Mouse (Mus musculus) MEL-GATA-1-ER (cell line): ENCODE data around the gene Cfap99.
A peak's percentile ranks its signal among the peaks of the same experiment; 100 is the strongest.

Experiments
- DNase-seq: peaks from one replicate; pipeline ENCODE4 v3.0.0-alpha.2; 2012; ENCODE audit warnings: low read depth; ENCODE audit errors: extremely low read depth

The Cfap99 gene

DNA sequence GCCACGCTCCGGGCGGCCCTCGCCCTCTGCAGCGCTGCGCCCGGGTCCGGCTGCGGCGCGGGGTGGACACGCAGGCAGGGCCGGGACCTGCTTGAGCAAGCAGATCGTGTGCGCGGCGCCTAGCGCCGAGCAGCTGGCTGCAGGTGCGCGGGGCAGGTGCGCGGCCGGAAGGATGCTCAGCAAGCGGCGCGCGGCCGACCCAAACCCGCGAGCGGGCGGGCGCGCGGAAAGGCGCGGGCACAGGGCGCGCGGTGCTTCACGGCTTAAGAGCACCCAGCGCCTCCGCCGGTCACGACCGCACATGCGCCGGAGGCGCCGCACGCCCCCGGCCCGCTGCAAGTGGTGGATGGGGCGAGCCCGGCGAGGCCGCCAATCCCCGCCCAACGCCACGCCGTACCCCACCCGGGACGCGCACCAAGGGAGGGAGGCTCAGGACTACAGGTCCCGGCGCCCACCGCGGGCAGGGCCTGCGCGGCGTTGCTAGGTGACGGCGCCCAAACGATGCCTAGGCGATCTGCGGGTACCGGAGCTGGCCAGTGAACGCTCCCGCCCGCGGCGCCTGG is at the start of gene Cfap99, which contains the start of gene Zfyve28:
Gene Cfap99, plus strand, starts transcription at position 447 of the 563 bp plus-strand sequence.
Gene Zfyve28, minus strand, starts transcription at position 296 of the 563 bp plus-strand sequence.
- no peak for DNase-seq

DNA sequence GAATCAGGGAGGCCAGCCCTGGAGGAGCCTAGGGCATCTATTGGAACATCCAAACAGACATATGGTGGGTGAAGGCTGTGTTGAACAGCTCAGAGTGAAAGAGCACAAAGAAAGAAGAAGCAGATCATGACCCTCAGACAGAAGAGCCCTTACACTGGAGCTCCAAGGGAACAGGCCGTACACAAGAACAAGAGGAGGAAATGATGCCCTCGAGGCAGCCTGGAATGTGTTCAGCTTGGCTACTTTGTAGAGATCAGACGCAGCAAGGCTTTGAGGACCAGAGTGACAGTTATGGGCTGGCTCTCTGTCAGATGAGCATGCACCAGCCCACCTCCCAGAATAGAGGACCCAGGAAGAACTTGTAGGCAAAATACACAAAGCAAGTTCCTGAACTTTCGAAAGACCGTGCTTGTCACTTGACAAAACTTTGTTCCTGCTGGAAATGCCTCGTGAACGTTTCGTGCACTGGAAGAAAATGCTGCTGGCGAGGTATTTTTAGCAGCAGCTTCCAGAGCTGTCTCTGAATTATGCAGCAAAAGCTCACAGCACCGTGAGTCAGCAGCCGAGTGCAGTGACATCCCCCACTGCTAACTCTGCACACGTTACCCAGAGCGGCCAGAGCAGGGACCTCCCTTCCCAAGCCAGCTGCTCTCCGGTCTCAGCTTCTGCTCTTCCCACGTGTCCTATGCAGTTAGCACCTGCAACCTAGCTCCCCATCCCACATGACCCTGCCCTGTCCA is 46.0 kb upstream of the Cfap99 start:
- no peak for DNase-seq

DNA sequence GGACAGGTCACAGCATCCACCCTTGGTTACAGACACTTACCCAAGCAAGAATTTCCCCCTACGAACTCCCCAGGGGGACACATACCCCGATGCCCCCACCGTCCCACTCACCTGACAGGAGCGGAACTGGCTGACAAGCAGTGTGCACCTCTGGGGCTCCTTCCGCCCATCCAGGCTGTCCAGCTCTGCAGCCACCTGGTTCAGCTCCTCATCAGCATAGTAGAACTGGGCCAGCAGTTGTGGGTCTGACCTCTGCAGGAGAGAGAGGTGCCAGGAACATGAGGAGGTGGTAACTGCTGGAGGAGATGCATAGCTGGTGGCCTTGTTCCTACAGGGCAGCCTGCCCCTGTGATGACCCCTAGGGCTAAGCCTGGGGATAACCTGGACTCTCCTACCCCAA is 45.3 kb upstream of the Cfap99 start:
- DNase-seq: no peak

DNA sequence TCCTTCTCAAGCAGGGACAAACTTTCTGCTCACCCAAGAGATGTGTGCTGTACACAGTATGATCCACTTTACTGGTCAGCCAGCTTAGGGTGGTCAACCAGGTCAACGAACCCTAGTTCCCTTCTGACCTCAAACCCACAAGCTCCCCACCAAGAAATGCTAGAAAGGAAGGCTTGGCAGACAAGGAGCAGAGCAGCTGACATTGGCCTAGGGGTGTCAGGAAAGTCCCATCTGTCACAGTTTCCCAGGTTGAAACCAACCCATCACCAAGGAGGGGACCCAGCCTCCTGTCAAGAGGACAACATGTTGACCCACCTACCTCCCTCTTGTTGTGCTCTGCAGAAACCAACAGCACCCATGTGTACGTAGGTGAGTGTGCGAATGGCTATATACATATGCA is 42.0 kb upstream of the Cfap99 start:
- DNase-seq: no peak

DNA sequence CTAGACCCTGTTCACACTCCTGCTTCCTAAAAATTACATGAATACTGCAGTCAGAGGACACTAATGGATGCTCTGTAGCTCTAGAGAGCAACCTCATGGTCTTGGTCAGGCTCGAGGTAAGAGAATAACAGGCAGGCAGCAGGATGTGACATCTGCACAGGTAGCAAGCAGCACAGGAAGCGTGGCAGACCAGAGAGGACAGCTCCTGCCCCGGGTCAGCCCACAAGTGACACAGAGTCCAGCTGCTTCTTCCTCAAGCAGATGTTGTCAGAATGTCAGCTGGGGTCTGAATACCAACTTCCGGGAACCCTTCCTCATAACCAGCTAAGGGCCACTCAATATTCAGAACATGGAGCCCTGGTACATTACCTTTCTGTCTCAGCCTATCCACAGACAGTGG is 39.3 kb upstream of the Cfap99 start:
- no peak for DNase-seq

DNA sequence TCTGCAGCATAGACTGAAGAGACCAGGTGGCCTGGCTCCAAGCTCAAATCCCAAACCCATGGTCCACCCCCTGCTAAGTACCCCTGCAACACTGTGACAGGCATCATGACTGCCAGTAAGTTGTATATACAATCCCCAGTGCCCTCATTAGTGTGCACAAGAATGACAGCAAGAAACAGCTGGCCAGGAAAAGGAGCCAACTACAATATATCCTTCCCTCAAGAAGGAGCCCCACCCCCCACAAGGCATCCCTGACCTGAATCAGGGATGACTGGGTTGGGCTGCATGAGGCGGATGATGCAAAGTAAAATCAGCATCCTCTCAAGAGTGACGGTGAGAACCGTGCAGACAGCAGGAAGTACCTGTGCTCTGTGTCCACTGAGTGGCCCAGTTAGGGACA is 38.3 kb upstream of the Cfap99 start:
- no peak for DNase-seq

DNA sequence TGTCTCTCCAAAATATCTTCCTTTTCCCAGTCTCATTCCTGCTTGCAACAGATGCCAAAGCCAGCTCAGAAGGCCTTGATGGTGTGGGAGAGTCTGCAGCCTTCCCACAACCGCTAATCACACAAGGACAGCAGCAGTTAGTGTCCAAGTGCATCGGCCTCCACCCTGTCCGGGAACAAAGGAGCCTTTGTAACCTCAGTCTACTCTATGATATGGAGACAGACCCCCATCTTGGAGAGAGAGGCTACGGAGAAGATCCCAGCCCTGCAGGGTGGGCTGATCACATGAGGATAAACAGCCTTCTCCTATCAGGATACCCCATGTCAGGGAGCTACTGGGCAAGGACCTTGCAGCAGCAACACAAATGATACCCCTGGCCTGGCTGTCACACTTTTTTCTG is 36.6 kb upstream of the Cfap99 start:
- DNase-seq: no peak

DNA sequence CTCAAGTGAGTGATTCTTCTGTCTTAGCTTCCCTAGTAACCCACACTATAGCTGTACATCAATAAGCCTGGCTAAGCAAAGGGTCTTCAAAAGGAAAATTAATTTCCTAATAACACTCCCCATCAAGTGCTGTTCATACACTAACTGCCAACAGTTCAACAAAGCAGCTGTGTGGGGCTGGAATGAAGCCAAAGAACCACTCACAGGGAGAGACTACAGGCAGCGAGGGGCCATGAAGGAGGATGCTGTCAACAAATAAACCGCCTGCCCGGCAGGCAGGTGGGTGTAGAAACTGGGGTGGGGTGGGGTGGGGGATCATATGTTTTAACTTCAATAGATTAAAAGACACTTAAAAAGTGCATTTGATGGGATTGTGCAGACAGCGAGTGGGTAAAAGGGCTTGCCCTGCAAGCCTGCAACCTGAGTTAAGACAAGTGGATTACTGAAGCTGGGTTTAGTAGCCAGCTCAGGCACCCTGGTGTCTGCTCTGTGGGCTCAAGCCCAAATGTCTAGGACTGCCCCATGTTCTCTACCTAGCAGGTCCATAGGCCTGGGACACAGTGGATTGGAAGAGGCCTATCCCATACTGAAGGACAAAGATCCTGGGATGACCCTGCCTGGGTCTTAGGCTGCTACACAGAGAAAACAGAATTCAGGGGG is 36.0 kb upstream of the Cfap99 start:
- DNase-seq: no peak

DNA sequence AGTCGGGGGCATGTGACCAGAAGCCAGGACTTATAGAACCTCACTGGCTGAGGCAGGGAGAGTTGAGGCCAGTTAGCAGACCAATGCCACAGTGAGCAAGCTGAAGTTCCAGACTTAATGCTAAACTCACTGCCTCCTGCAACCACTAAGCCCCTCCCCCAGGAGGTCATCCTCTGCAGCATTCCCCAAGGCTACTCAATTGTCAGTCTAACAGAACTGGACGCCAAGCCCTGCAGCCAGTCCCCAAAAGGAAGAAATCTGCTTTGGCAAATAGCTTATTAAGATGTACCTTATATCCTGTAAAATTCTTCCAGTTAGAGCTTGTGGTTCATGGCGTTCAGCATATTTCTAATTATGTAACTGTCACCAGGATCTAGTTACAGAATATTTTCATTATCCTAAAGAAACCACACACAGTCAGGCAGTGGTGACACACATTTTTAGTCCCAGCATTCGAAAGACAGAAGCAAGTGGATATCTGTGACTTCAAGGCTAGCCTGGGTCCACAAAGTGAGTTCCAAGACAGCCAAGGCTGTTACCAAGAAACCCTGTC is 35.4 kb upstream of the Cfap99 start:
- no peak for DNase-seq

DNA sequence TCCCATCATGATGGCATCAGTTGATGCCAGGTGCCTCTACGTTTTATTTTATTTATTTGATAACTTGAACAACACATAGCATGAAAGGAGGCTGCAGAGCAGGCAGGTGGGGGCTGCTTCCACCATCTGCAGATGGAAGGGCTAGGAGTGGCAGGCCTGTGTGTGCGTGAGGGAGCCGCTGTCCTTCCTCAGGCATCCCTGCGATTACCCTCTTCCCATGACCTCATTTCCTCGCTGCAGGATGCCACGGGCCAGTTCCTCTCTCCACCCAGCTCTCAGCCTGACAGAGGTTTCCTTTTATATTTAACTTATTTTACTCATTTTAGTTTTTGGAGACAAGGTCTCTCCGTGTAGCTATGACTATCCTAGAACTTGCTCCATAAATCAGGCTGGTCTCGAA is 34.1 kb upstream of the Cfap99 start:
- DNase-seq: no peak

DNA sequence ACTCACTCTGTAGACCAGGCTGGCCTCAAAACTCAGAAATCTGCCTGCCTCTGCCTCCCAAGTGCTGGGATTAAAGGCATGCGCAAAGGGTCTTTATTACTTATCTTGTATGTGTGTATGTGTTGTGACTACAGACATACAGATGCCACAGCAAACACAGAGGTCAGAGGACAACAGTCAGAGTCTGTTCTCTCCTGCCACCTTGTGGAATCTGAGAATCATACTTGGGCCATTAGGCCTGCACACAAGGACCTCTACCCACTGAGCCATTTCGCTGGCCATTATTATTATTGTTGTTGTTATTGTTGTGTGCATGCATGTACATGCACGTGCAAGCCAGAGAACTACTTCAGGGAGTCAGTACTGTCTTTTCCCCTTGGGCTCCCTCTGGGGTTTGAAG is 33.2 kb upstream of the Cfap99 start:
- no peak for DNase-seq

DNA sequence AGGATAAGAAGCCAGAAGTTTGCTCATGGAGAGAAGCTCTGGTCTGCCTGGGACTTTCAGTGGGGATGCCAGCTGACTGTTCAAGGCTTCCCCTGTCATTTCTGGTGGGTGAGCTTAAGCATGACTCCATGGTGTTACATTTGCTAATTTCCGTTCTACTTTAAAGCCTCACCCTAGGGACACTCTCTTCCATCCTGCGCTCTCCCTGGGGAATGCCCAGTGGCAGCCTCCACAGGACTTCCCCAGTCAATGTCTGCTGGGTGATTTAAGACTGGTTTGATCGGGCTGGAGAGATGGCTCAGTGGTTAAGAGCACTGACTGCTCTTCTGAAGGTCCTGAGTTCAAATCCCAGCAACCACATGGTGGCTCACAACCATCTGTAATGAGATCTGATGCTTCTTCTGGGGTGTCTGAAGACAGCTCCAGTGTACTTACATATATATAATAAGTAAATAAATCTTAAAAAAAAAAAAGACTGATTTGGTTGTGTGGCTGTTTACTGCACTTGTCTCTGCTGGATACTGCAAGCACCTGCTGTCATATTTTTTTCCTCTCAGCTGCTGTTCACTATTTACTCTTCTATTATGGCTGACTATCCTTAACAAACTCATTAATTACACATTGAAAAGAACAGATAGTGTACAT is 29.1 kb upstream of the Cfap99 start:
- DNase-seq: no peak

DNA sequence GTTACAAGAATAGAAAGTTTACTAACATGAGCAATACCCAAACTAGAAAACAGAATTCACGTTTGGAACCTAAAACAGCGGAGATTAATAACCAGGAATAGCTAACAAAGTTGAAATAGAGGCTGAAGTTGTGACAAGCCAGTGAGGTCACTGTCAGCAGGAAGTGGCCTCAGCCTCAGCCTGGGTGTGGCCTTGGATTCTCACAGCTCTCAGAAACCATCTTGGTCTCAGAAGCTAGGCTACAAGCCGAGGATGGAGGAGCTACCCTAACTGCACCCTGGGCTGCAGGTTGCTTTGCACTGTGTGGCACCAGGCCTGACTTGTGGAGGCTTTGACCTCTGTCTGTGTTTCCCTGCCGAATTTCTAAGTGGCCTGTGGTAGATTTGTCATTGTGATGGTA is 22.3 kb upstream of the Cfap99 start:
- DNase-seq: no peak

DNA sequence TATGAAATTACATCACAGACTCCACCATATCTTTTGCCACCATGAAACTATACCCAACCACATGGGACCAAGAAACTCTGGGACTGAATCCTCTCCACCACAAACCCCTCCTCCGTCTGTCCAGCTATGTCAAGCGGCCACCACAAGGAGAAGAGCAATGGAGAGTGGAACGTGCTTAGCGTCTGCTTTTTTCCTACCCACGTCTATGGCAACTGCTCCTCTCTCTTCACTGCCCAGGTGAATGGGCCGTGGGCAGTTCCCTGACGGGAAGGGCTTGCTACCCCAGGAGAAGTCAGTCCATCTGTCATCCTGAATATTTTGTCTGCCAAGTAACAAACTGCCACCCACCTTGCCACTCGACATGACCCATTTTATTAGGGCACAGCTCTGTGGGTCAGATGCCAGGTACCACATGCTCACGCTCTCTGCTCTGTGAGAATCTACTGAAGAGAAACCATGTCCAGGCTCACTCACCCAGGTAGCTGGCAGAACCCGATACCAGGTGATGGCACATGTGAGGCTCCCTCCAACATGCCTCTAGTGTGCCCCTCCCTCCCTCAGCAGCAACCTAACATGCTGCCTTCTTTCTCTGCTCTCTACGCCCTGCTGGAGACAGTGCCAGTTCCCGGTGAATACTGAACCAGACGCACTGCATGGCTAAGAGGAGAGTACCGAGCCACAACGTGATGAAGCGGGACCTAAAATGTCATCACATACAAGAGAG is 19.0 kb upstream of the Cfap99 start:
- DNase-seq: no peak

DNA sequence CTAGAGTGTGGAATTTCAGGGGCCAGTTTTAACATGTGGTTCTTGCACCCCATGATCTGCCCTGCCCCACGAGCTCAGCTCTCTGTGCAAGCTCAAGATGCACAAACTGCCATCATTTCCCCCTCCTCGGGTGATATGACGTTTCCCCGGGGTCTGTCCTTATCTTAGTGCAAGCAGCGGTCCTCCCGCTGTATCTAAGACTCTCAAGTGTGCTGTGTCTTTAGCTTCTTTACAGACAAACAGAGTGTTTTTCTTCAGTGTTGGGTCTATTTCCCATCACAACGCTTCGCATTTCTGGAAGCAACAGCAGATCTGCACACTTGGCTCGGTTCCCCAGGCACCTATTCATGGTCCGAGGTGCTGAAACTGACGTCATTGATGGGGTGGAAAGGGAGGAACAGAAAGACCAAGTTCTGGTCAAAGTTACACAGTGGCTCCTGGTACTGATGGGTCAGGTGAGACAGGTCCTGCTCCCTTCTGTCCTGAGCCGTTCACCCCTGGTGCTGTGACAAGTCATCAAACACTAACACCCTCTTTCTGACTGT is 18.4 kb upstream of the Cfap99 start:
- DNase-seq: peak; percentile 69

DNA sequence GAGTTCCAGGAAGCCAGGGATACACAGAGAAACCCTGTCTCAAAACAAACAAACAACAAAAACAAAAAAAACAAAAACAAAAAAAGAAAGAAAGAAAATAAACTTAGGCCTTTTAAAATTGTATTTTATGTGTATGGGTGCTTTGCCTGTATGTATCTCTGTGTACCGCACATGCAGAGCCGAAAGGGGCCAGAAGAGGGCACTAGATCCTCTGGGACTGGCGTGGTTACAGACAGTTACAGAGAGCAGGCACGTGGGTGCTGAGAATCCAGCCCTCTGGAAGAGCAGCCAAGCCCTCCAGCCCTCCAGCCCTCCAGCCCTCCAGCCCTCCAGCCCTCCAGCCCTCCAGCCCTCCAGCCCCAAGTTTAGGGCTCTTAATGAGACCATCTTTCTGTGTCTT is 16.7 kb upstream of the Cfap99 start:
- DNase-seq: peak; percentile 73

DNA sequence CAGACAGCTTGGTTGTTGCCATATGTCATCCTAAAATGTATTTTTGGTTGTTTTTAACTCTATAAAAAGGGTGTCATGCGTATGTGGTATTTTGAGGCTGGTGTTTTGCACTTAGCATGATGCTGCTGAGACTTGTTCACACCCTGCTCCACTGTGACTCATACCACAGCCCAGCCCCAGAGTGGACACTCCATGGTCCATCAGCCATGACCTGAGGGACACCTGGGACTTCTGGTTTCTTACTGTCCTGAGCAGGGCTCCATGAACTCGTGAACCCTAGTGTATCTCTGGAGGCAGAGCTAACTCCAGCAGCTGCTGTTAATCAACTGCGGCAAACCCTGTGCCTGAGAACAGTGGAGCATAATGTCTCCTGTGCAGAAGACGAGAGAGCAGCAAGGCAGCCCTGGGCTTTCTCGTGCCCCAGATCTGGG is 15.1 kb upstream of the Cfap99 start:
- no peak for DNase-seq

DNA sequence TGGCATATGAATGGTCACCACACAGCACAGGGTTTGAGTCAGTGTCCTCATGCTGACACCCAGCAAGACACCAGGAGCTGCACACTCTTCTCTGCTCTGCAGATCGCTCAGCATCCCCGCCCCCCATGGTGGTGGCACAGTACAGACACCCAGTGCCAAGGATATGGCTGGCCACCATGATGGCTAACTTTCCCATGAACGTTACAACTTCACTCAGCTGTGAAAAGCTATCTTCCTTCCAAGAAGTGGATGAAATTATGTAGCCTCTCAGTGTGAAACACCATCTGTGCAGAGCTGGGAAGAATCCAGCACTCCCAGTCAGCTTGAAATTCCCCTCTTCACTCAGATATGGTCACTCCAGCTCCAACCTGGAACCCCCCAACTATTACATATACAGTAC is 14.1 kb upstream of the Cfap99 start:
- no peak for DNase-seq

DNA sequence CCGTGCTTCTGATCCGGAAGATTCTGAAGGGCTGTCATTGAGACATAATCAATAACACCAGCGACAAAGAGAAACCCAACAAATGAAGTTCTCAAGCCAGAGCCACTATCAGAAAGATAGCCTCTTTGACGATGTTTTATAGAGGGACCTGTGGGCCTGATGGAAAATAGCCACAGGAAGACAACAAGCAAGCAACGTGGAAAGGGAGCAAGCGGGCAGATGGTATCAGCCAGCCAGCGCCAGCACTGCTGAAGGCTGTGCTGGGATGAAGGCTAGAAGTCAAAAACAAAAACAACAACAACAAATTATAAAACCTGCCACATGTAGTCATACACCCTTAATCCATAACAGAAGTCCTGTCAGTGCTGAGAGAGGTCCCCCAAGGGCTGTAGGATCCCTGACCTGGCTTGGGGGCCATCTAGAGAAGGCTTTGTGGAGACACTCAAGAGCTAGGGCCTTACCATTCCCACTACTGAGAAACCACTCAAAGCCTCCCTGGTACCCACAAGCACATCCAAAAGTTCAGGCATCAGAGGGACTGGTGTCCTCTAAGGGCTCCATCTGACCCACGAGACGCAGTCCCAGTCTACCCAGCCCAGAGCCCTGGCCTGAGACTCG is 13.6 kb upstream of the Cfap99 start:
- DNase-seq: no peak

DNA sequence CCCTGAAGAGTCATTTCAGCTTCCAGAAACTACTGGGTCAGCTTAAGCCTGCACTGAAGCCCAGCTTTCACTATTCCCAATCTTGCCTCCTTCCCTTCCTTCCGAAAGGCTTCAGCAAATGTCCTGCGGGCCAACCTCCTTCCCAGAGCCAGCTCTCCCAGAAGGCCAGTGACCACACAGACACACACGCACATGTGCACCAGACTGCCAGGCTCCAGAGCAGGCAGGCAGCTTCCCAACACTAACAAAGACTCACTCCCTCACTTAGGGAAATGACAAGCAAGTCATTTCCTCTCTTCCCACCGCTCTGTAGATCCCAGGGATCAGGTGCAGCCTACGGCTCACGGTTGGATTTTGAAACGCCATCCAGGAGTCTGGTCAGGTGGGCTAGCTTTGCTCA is 12.2 kb upstream of the Cfap99 start:
- no peak for DNase-seq

DNA sequence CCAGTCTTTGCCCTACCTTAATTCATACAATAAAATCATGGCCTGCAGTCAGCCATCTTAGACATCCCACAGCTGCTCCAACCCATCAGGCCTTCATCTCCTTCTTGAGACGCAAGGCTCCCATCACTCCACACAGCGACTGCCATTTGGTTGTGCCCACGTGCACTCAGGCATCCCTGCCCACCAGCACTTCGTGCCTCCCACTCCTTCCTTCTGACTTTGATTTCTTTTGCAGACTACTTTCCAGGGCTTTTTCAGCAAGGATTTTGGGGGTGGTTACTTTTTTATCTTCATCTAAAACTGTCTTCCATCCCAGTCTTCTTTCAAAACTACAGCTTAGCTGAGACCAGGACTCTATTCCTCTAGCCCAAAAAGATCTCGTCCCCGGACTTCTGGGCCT is 11.7 kb upstream of the Cfap99 start:
- no peak for DNase-seq
